Mouse (Mus musculus) ES-Bruce4 (cell line): ENCODE measurements around the gene Zc3h4. TPM values are rescaled to one million over a fixed set of nuclear protein-coding genes. Genes with fewer than 3 reads are reported as not detected.

Experiments used
- H3K27ac ChIP-seq: 2 replicates; pipeline ENCODE4 v1.5.1; 2012; ENCODE audit warnings: low read length, inconsistent platforms; ENCODE audit not compliant: insufficient read depth
- H3K27me3 ChIP-seq: 2 replicates; pipeline ENCODE4 v1.6.1; 2012; ENCODE audit warnings: mild to moderate bottlenecking, low read length, inconsistent platforms; ENCODE audit not compliant: control insufficient read depth, poor library complexity, insufficient read depth, severe bottlenecking
- H3K36me3 ChIP-seq: 2 replicates; pipeline ENCODE4 v1.6.1; 2012; ENCODE audit warnings: inconsistent platforms, mild to moderate bottlenecking, low read length, moderate library complexity; ENCODE audit not compliant: control insufficient read depth, poor library complexity, insufficient read depth, severe bottlenecking
- H3K4me1 ChIP-seq: one replicate; pipeline ENCODE4 v1.8.1; 2011; ENCODE audit warnings: low read length; ENCODE audit not compliant: control insufficient read depth, insufficient read depth
- H3K4me3 ChIP-seq: 2 replicates; pipeline ENCODE4 v1.5.1; 2011; ENCODE audit warnings: low read depth, mild to moderate bottlenecking, low read length
- H3K9ac ChIP-seq: 2 replicates; pipeline ENCODE4 v1.6.1; 2012; ENCODE audit warnings: low read depth, mild to moderate bottlenecking, inconsistent platforms; ENCODE audit not compliant: poor library complexity, severe bottlenecking
- H3K9me3 ChIP-seq: replicated peaks from 2 replicates; pipeline ENCODE4 v1.6.1; 2012; ENCODE audit warnings: mild to moderate bottlenecking, low read length, inconsistent platforms; ENCODE audit not compliant: control insufficient read depth, poor library complexity, insufficient read depth, severe bottlenecking
- CTCF ChIP-seq: IDR thresholded peaks from one replicate; pipeline ENCODE4 v1.8.1; 2011; ENCODE audit warnings: low read depth, low read length
- EP300 ChIP-seq: IDR thresholded peaks from 2 replicates; pipeline ENCODE4 v1.6.1; 2011; ENCODE audit warnings: low read depth, low read length; ENCODE audit not compliant: insufficient read depth
- POLR2A ChIP-seq: IDR thresholded peaks from one replicate; pipeline ENCODE4 v1.8.1; 2011; ENCODE audit warnings: low read length; ENCODE audit not compliant: insufficient read depth
- polyA plus RNA-seq: library from polyadenylated mRNA; stranded (reverse); fragments of >200 nt; gene quantifications from 2 replicates; pipeline ENCODE4 v1.2.4, GENCODE M21; 2011; ENCODE audit warnings: low read depth; ENCODE audit not compliant: missing spikeins, insufficient read depth, insufficient read length

Gene Zc3h4
- polyA plus RNA-seq, 1 experiment = 48.3 TPM

GRCm38 (mm10) chr7:16366133-16366646, 34.5 kb upstream of the Zc3h4 start:
- H3K9me3 ChIP-seq = no peaks in the 10 kb centered on the region
- peaks cover 2% of the 10 kb centered on the region for H3K4me1 ChIP-seq
- peak overlapping the region; percentile 79 for H3K27ac ChIP-seq
- H3K9ac ChIP-seq = no peak overlapping the region
- peaks cover 89% of the 10 kb centered on the region for H3K36me3 ChIP-seq
- H3K27me3 ChIP-seq = no peaks in the 10 kb centered on the region
- TF ChIP-seq EP300 = no peak
- no peak for TF ChIP-seq CTCF
- no peak for TF ChIP-seq POLR2A
- no peak overlapping the region for H3K4me3 ChIP-seq

GRCm38 (mm10) chr7:16366669-16367068, 34.0 kb upstream of the Zc3h4 start:
- H3K4me1 ChIP-seq = peaks cover 2% of the 10 kb centered on the region
- H3K27ac ChIP-seq = peak overlapping the region; percentile 79
- no peaks in the 10 kb centered on the region for H3K27me3 ChIP-seq
- no peaks in the 10 kb centered on the region for H3K9me3 ChIP-seq
- no peak overlapping the region for H3K4me3 ChIP-seq
- H3K9ac ChIP-seq = no peak overlapping the region
- TF ChIP-seq POLR2A (no peak), EP300 (no peak), CTCF (no peak)
- H3K36me3 ChIP-seq = peaks cover 88% of the 10 kb centered on the region

GRCm38 (mm10) chr7:16368835-16369234, 31.9 kb upstream of the Zc3h4 start:
- Histone ChIP-seq H3K27ac (no peak overlapping the region), H3K36me3 (peaks cover 84% of the 10 kb centered on the region), H3K9ac (no peak overlapping the region), H3K4me1 (peaks cover 2% of the 10 kb centered on the region), H3K4me3 (no peak overlapping the region), H3K27me3 (no peaks in the 10 kb centered on the region), H3K9me3 (no peaks in the 10 kb centered on the region)
- TF ChIP-seq CTCF (no peak), POLR2A (no peak), EP300 (no peak)

GRCm38 (mm10) chr7:16370596-16370995, 30.1 kb upstream of the Zc3h4 start:
- Histone ChIP-seq H3K9me3 (no peaks in the 10 kb centered on the region), H3K36me3 (peaks cover 91% of the 10 kb centered on the region), H3K4me3 (no peak overlapping the region), H3K27ac (no peak overlapping the region), H3K27me3 (no peaks in the 10 kb centered on the region), H3K4me1 (peaks cover 2% of the 10 kb centered on the region), H3K9ac (no peak overlapping the region)
- TF ChIP-seq EP300 = no peak
- no peak for TF ChIP-seq POLR2A
- TF ChIP-seq CTCF = no peak

GRCm38 (mm10) chr7:16373719-16374118, 27.0 kb upstream of the Zc3h4 start:
- Histone ChIP-seq H3K4me1 (no peaks in the 10 kb centered on the region), H3K9ac (no peak overlapping the region), H3K27ac (no peak overlapping the region), H3K4me3 (no peak overlapping the region), H3K9me3 (no peaks in the 10 kb centered on the region), H3K36me3 (peaks cover 92% of the 10 kb centered on the region), H3K27me3 (no peaks in the 10 kb centered on the region)
- TF ChIP-seq CTCF = no peak
- no peak for TF ChIP-seq EP300
- no peak for TF ChIP-seq POLR2A

- no peaks in the 10 kb centered on the region for H3K27me3 ChIP-seq
- peaks cover 83% of the 10 kb centered on the region for H3K36me3 ChIP-seq
- TF ChIP-seq CTCF = no peak
- TF ChIP-seq POLR2A = no peak
- TF ChIP-seq EP300 = no peak
- H3K27ac ChIP-seq = no peak overlapping the region
- H3K4me3 ChIP-seq = no peak overlapping the region
- H3K9ac ChIP-seq = no peak overlapping the region
- H3K4me1 ChIP-seq = no peaks in the 10 kb centered on the region
- H3K9me3 ChIP-seq = no peaks in the 10 kb centered on the region
Observed at GRCm38 (mm10) chr7:16374989-16375388, 25.7 kb upstream of the Zc3h4 start.
